Mouse (Mus musculus) E14TG2a.4 (cell line): Measurements from ENCODE around the gene Rerg.

Source experiments
- H3K27me3 ChIP-seq: 2 replicates; pipeline ENCODE4 v1.6.1; 2014; ENCODE audit warnings: low read length, control low read depth; ENCODE audit not compliant: insufficient read depth
- H3K36me3 ChIP-seq: 2 replicates; pipeline ENCODE4 v1.6.1; 2014; ENCODE audit warnings: low read length, control low read depth; ENCODE audit not compliant: insufficient read depth
- H3K4me1 ChIP-seq: replicated peaks from 2 replicates; pipeline ENCODE4 v1.6.1; 2014; ENCODE audit warnings: low read depth, low read length, control low read depth
- H3K4me3 ChIP-seq: replicated peaks from 2 replicates; pipeline ENCODE4 v1.5.1; 2014; ENCODE audit warnings: mild to moderate bottlenecking, low read length
- H3K9me3 ChIP-seq: 2 replicates; pipeline ENCODE4 v1.6.1; 2014; ENCODE audit warnings: low read length, control low read depth
- CTCF ChIP-seq: conservative IDR thresholded peaks from 2 replicates; pipeline ENCODE4 v1.5.1; 2014; ENCODE audit warnings: low read length
- NANOG ChIP-seq: IDR thresholded peaks from 2 replicates; pipeline ENCODE4 v1.6.1; 2014; ENCODE audit warnings: borderline replicate concordance, low read length, mixed read lengths
- POU5F1 ChIP-seq: IDR thresholded peaks from 2 replicates; pipeline ENCODE4 v1.6.1; 2014; ENCODE audit warnings: low read length, borderline replicate concordance

The Rerg gene

GRCm38 (mm10) chr6:137014346-137014745 lies 156.0 kb downstream of the Rerg start:
- H3K27me3 ChIP-seq = no peaks in the 10 kb centered on the region
- no peaks in the 10 kb centered on the region for H3K36me3 ChIP-seq
- TF ChIP-seq NANOG (no peak), CTCF (no peak)
- no peaks in the 10 kb centered on the region for H3K4me1 ChIP-seq
- no peak overlapping the region for H3K4me3 ChIP-seq
- H3K9me3 ChIP-seq = no peaks in the 10 kb centered on the region

- H3K36me3 ChIP-seq = no peaks in the 10 kb centered on the region
- peaks cover 21% of the 10 kb centered on the region for H3K9me3 ChIP-seq
- H3K4me3 ChIP-seq = no peak overlapping the region
- H3K4me1 ChIP-seq = no peaks in the 10 kb centered on the region
- TF ChIP-seq CTCF = no peak
- TF ChIP-seq NANOG = no peak
- TF ChIP-seq POU5F1 = no peak
- no peaks in the 10 kb centered on the region for H3K27me3 ChIP-seq
Measured at GRCm38 (mm10) chr6:137011187-137011586, 159.1 kb downstream of the Rerg start.
